Mouse (Mus musculus) cerebellum, adult 2 months (tissue): ENCODE measurements around the gene Cdc42bpa. TPM values are rescaled to one million over a fixed set of nuclear protein-coding genes. Genes with fewer than 3 reads are reported as not detected.

ENCODE experiments used
- DNase-seq, 2 experiments: peaks; one replicate each; pipeline ENCODE4 v3.0.0; 2021
- H3K27ac ChIP-seq: fragments of 200-500 bp; 2 replicates; pipeline ENCODE4 v1.5.1; 2012; ENCODE audit warnings: low read length, control low read depth, inconsistent platforms; ENCODE audit not compliant: insufficient read depth
- H3K27me3 ChIP-seq: fragments of 200-500 bp; 2 replicates; pipeline ENCODE4 v1.6.1; 2012; ENCODE audit warnings: inconsistent platforms, mild to moderate bottlenecking, low read length, moderate library complexity; ENCODE audit not compliant: control insufficient read depth, insufficient read depth
- H3K4me1 ChIP-seq: fragments of 200-500 bp; 2 replicates; pipeline ENCODE4 v1.6.1; 2011; ENCODE audit warnings: low read length; ENCODE audit not compliant: control insufficient read depth, insufficient read depth
- H3K4me3 ChIP-seq: fragments of 200-500 bp; replicated peaks from 2 replicates; pipeline ENCODE3; 2011; ENCODE audit warnings: mild to moderate bottlenecking, low read depth, low read length, control low read depth; ENCODE audit not compliant: insufficient read depth
- CTCF ChIP-seq: fragments of 200-500 bp; IDR thresholded peaks from 2 replicates; pipeline ENCODE4 v1.5.1; 2011; ENCODE audit warnings: low read depth, mild to moderate bottlenecking, control low read depth, low read length, moderate library complexity, borderline replicate concordance; ENCODE audit not compliant: insufficient read depth
- POLR2A ChIP-seq: fragments of 200-500 bp; IDR thresholded peaks from 2 replicates; pipeline ENCODE4 v1.6.1; 2011; ENCODE audit warnings: low read length, control low read depth, borderline replicate concordance; ENCODE audit not compliant: insufficient read depth
- WGBS: fragments of 180-500 bp; shearing (Covaris S2); methylation state at CpG from one replicate; pipeline ENCODE4 v1.1.7; 2018; 5-methylcytosine and 5-hydroxymethylcytosine counted together
- polyA plus RNA-seq: library from polyadenylated mRNA; depleted of rRNA; stranded (reverse); fragments of >200 nt; gene quantifications from 2 replicates; pipeline ENCODE4 v1.2.3, GENCODE M21; 2012; rRNA removed

Cdc42bpa gene
- 145 and 155 TPM in 2 replicates for polyA plus RNA-seq

DNA sequence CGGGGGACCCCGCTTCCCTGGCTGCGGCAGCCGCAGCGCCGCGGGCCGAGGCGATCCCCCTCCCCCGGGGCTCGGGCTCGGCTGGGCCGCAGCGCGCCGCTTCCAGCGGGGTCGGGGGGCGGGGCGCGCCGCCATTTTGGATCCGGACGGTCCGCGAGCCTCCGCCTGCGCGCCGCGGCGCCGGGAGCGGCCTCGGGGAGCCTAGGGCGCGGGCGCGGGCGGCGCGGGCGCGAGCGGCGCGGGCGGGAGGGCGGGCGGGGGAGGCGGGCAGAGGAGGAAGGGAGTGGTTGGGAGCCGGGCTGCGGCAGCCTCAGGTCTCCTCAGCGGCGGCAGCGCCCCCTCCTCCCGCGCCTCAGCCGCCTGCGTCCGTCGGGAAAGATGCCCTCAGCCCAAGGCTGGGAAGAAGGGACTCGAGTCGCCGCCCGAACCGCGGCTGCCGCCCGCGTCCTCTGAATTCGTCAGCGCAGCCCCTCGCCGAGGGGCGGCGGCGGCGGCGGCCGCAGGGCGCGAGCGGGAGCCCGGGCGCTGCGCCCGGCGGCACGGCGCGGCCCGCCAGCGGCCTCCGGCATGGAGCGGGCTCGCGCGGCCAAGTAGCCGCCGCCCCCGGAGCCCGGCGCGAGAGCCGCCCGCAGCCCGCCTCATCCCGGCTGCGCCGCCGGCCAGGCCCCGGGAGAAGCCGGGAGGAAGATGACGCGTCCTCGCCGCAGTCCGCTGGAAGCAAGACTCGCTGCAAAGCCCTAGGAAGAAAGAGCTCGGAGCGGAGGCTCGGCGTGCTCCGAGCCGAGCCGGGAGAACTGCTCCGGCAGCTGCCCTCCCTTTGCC is at the start of gene Cdc42bpa:
Cdc42bpa (plus strand) TSS at position 752 of the 822 bp plus-strand sequence.
- Histone ChIP-seq H3K27me3 (no peaks in the 10 kb centered on the region), H3K27ac (peak within 1 kb of the TSS; percentile 86), H3K4me3 (peak within 1 kb of the TSS; percentile 99), H3K4me1 (no peaks in the 10 kb centered on the region; the same call in 1 of the 2 replicates)
- peak; percentile 85 to 86 for DNase-seq
- TF ChIP-seq CTCF (no peak), POLR2A (peak; percentile 56)
- WGBS = 3% methylated on average over 80 of the region's 128 CpGs

DNA sequence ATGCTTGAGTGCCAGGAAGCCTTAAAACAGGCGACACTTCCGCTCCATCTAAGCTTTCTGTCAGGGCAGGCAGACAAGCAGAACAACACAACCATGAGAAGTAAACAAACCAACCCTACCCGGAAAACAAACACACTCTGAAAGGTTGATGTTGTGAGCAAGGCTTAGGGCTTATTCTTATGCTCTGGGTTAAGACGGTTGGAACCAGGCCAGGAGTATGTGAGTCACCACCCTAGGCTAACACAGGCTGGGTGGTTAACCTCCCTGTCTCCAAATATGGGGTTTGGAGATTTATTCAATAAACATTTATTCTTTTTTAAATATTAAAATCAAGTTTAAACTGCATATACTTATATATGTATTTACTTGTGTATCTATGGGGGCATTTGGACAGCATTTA is 46.8 kb upstream of the Cdc42bpa start:
- WGBS = 85% methylated on average over 4 of the region's 4 CpGs
- H3K27me3 ChIP-seq = no peaks in the 10 kb centered on the region
- H3K4me3 ChIP-seq = no peak overlapping the region
- peaks cover 6% of the 10 kb centered on the region; the same call in 1 of the 2 replicates for H3K4me1 ChIP-seq
- H3K27ac ChIP-seq = no peak overlapping the region
- DNase-seq = peak in 1 of 2 experiments; percentile 30
- no peak for TF ChIP-seq POLR2A
- TF ChIP-seq CTCF = no peak

DNA sequence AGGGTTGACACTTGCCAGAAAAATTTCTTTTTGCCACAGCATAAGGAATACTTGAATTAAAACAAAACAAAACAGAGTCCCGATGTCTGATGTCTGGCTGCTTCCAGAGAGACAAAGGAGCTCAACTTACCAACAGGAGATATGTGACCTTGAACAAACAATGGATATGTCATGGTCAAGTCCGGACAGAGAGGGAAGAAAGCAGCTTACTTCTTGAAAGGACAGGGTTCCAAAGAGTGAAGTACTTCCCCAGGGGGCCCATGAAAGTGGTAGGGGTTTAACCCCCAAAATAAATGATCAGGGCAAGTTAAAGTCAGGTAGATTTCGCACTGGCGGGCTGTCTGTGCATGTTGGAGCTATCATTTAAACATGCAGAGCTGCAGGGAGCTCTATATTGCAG is 43.2 kb upstream of the Cdc42bpa start:
- peaks cover 17% of the 10 kb centered on the region; the same call in 1 of the 2 replicates for H3K4me1 ChIP-seq
- H3K27ac ChIP-seq = 0 out of 2 replicates have a peak overlapping the region, but pooled peaks have one; percentile 8
- WGBS = 72% methylated on average over 4 of the region's 4 CpGs
- DNase-seq = no peak
- no peaks in the 10 kb centered on the region for H3K27me3 ChIP-seq
- H3K4me3 ChIP-seq = no peak overlapping the region
- TF ChIP-seq CTCF (no peak), POLR2A (no peak)

DNA sequence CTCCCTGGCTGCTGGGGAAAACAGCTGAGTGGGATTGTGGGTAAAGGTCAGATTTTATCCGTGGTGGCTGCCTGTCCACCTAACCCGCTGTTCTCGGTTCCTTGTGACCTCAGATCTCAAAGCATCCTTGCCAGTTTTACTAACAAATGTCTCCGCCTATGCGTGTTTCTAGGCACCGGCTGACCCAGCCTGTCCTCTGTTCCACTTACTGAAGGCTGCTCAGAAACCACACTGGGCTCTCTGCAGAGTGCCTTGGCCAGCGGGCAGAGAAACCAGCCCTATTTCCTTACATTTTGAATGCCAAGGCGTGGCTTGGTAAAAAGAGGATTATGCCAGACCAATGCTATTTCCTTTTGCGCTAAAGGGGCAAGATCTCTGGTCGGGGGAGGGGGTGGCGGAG is 42.8 kb upstream of the Cdc42bpa start:
- Histone ChIP-seq H3K4me3 (no peak overlapping the region), H3K27me3 (no peaks in the 10 kb centered on the region), H3K27ac (0 out of 2 replicates have a peak overlapping the region, but pooled peaks have one; percentile 8), H3K4me1 (peaks cover 17% of the 10 kb centered on the region; the same call in 1 of the 2 replicates)
- peak; percentile 57 to 63 for DNase-seq
- no peak for TF ChIP-seq POLR2A
- TF ChIP-seq CTCF = no peak
- 37% methylated on average over 11 of the region's 11 CpGs for WGBS

DNA sequence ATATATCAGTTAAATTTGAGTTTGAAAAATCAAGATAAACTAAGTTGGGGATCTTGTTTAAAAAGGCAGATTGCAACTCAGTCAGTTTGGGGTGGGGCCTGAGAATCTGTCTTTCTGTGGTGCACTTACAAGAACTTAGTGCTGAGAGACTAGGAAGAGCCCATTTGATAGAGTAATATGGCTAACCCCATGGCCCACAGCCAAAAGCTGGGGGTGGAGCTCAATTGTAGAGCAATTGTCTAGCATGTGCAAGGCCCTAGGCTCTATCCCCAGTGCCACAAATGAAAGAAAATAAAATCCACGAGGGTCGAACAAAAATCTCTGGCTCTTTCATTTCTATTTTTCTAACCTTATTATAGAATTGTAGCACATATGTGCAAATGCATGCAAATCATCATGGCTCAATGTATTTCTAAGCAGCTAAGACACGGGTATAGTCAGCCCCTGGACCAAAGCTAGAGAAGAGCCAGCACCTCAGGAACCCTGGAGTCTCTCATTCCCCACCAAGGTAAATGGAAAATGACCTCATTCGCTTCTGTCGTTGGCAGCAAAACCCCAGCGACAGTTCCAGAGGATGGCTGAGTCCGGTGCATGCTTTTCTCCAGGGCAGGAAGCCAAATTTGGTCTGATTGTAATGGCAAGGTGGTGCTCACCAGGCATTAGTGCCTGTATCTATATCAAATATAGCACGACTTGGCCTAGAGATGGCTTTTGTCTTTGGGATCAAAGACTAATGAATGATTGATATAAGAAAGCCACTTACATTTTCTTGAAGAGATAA is 40.4 kb upstream of the Cdc42bpa start:
- H3K27ac ChIP-seq = peak overlapping the region; percentile 12; the same call in 1 of the 2 replicates
- WGBS = 13% methylated on average over 8 of the region's 8 CpGs
- DNase-seq = peak; percentile 79 to 93
- no peak overlapping the region for H3K4me3 ChIP-seq
- no peak for TF ChIP-seq POLR2A
- TF ChIP-seq CTCF = no peak
- peaks cover 14% of the 10 kb centered on the region for H3K4me1 ChIP-seq
- H3K27me3 ChIP-seq = no peaks in the 10 kb centered on the region

DNA sequence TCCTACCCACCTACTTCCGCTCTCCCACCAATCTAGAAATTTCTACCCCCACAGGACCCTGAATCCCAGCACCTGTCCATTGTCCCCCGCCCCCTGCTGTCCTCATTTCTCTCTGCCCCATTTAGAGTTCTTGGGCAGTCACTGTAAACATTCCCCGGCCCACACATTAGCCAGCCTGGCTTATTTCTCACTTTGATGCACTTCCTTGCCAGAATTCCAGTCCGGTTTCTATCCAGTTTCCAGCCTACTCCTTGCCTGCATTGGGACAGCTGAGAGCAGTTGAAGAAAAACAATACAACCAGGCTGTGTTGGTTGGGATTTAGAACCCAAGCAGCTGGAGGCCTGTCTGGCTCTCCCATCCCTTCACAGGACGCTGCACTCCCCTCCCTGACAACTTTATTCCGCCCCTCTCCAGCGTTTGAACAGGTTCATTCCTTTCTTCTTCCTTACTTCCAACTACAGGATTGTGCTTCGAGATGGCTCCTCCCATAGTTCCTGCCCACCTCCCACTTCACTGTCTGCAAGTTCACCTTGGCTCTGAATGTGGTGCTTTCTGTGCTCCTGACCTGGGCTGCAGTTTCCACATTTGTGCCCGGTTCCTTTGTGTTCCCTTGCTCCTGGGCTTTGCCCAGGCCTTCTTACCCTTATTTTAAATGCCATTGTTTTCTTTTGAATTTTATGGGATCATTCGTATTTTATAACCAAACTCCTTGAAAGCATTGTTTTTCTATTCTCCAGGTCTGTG is 36.4 kb upstream of the Cdc42bpa start:
- no peaks in the 10 kb centered on the region for H3K27me3 ChIP-seq
- H3K27ac ChIP-seq = no peak overlapping the region
- no peak for DNase-seq
- TF ChIP-seq CTCF (no peak), POLR2A (no peak)
- peaks cover 9% of the 10 kb centered on the region for H3K4me1 ChIP-seq
- H3K4me3 ChIP-seq = no peak overlapping the region
- WGBS = 64% methylated on average over 10 of the region's 10 CpGs

DNA sequence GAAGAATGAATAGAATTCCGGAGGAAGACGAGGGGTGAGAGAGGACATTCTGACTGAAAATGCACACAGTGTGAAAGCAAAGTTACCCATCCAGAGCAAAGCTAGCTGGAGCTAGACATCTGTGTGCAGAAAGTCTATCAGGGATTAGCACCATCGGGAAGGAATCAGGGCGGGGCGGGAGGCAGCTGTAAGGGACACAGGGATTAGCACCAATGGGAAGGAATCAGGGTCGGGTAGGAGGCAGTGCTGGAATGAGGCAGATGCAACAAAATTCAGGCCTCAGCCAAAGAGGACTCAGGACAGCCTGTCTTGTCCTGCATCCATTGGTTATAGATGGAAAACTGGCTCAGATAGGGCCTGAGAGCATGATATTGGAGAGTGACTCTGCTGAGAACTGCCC is 34.0 kb upstream of the Cdc42bpa start:
- no peak overlapping the region for H3K27ac ChIP-seq
- no peak for TF ChIP-seq CTCF
- TF ChIP-seq POLR2A = no peak

More for the DNA sequence above, 34.0 kb upstream of the Cdc42bpa start:
- Histone ChIP-seq H3K27me3 (no peaks in the 10 kb centered on the region), H3K4me1 (peaks cover 5% of the 10 kb centered on the region; the same call in 1 of the 2 replicates), H3K4me3 (no peak overlapping the region)
- no peak for DNase-seq
- WGBS = 77% methylated on average over 6 of the region's 6 CpGs
